Mouse (Mus musculus) spleen, postnatal 4 days (tissue): Measurements from ENCODE around the gene Nlk.
"Not testable (repeated sequence)": the region's sequence is repeated elsewhere in the genome, so short reads cannot be mapped to it uniquely, and the experiment has no call there.

ENCODE experiments used
- DNase-seq, 2 experiments: peaks; one replicate each; pipeline ENCODE4 v3.0.0; 2022; ENCODE audit warnings: low spot score in 2 of 2

Nlk gene

DNA sequence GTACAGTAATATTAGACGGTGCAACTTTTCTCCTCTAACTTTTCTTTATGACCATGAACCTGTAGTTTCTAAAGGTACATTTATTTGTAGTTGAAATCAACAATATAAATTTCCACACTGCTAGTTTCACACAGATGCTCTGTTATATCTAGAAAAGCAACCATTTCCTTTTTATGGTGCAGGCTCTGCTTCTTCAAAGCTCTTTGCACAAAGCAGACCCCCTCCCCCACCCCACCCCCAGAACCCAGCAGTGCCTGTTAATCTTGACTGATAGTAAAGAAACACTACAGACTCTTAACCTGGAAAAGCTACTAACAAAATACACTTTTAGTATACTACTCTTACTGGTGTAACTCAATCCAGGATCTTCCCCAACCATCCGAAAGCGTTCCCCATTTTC lies 6.6 kb downstream of the Nlk start:
- DNase-seq = no peak

DNA sequence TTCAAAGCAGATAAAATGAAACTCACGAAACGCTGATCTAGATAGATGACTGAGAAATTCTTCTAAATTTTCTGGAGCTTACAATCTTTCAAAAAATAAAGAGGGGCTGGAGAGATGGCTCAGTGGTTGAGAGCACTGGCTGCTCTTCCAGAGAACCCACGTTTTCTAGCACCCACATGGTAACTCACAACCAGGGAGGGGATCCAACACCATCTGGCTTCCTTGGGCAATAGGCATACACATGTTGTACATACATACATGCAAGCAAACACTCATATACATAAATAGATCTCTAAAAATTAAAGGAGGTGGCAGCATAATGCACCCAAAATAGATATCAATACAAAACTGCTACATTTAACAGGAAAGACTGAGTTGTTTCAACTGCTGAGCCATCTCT lies 16.1 kb downstream of the Nlk start:
- DNase-seq = no peak

DNA sequence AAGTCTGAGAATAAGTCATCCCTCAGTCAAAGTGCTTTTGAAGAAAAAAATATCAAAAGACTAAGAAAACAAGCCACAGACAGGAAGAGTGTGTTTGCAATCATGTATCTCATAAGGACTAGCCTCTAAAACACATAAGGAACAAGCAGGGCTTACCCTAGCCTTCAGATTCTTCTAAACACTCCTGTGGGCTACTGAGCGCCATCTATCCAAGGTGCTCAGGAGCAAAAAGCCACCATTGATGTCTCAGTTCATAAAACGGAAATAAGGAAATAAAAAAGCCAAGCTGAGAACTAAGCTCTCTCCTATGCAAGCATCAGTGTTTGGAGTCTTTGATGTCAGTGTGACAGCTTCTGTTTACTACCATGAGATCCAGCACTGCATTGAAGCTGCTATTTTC lies 18.4 kb downstream of the Nlk start:
- no peak for DNase-seq

DNA sequence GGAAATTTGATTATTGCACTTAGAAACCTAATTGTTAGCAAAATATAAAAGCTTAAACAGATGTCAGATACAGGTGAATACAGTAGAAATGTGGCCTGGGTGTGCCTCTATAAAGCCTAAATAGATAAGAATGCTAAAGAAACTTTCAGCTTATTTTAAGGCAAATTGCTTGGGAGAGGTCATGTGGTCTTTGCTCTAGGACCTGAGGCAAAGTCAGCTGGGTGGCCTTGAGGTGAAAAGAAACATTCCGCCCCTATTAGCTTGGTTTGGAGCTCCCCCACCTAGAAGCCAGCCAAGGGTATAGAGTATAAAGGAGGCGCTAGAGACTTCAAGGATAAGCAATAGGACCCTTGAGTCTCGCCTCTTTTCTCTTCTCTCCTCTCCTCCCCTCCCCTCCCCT lies 28.5 kb downstream of the Nlk start:
- no peak for DNase-seq

DNA sequence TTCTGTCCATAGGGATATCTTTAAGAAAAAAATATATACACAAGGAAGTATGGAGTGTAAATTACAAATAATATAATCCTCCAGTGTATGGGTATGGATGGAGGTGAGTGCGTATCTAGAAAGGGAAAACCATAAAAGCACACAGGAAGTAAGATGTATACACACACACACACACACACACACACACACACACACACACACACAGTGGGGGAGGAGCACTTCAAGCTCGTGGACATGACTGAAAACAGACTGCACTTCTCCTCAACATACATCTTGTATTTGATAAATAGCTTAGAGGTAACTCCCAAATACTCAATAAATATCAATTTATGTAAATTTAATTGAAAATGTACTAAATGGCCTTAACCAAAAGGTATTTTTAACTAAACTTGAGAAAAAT lies 32.3 kb downstream of the Nlk start:
- no peak for DNase-seq

GRCm38 (mm10) chr11:78663916-78664315 lies 33.3 kb downstream of the Nlk start:
- no peak for DNase-seq

DNA sequence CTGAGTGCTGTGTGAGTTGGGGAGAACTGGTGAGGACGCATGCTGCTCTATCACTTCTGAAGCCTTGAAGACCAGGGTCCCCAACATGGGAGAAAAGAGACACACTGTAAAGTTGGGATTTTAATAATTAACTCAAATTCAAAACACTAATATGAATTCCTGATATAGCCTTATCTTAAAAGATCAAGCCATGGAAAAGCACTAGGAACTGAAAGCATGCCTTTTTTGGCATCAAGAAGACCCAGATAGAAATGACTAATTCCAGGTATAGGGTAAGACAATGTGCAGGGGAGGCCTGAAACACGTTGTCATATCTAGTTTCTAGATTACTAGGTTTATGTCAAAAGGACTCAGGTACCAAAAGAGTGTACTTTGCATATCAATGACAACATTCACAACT lies 48.0 kb downstream of the Nlk start:
- no peak for DNase-seq

DNA sequence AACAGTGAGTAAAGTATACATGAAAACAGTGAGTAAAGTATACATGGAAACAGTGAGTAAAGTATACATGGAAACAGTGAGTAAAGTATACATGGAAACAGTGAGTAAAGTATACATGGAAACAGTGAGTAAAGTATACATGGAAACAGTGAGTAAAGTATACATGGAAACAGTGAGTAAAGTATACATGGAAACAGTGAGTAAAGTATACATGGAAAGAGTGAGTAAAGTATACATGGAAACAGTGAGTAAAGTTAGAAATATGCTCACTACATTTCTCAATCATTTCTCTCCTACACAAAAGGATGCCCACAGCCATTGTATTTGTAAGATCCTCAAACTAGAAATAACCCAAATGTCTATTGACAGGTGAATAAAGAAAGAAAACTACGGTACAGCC lies 48.8 kb downstream of the Nlk start:
- not testable (repeated sequence) for DNase-seq

DNA sequence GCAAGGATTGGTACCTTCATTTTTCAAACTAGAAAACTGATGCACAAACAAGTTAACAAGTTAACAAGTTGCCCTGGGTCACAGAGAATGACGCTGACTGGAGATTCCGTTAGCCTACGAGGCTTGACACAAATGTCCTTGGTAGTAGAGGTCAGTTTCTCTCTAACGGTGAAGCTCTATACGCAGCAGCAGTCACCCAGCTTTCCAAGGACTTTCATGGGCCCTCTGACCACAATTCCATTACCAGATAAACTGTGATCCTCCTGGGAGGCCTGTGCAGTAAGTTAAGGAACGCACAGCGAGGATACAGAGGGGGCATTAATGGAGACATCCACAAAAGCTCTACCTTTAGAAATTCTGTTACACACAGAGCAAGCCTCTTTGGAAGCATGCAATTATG lies 53.4 kb downstream of the Nlk start:
- no peak for DNase-seq

DNA sequence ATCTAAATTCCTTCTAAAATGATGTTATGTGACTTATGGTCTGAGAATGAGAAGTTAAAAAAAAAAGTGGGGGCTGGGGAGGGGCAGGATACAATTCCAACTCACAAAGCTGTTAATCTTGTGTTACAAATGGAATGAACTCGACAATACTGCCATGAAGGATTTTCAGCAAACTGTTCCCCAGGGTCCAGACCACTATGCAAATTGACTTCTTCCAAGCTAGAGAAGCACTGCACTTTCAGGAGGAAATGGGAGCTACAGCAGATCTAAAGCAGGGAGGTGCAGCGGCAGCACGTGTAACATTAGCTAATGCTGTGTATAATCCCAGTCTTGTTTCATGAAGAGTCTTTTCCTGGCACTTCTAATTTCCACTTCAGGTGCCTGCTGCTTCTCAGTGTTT lies 55.0 kb downstream of the Nlk start:
- no peak for DNase-seq

GRCm38 (mm10) chr11:78641088-78641487 lies 56.1 kb downstream of the Nlk start:
- no peak for DNase-seq

DNA sequence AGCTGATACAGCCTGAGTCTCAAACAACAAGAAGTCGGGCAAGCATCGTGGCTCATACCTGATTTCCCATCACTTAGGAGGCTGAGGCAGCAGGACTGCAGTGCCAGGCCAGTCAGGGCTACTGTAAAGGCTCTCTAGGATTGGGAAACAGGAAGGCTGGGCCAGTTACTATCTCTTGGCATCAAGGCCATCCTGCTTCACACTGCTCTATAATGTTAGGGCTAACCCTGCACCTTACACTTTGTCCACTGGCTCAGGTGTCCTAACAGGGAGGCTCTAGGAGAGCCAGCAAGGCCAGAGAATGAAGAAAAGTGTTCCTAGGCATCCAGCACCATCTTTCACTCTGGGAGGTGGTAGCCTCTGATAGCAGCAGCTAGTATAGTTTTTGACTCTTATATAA lies 64.4 kb downstream of the Nlk start:
- DNase-seq = no peak

- no peak for DNase-seq
Observed at GRCm38 (mm10) chr11:78628871-78629270, 68.3 kb downstream of the Nlk start.

DNA sequence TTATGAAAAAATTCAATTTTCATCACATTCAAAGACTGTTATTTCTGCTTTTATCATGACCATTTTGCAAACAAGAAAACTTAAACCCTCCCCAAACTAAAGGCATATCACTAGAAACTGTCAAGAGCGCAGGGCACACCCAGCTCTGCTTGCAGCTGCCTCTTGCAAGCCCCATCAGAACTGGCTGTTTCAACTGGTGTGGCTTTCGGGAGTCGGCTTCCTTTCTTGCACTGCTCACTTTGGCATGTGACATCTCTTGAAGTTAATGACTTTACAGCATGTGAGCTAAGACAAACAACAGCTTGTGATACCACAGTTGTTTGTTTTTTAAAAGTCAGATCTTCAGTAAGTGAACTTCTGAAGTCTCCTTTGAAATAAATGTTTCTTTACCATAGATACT lies 72.8 kb downstream of the Nlk start:
- no peak for DNase-seq

DNA sequence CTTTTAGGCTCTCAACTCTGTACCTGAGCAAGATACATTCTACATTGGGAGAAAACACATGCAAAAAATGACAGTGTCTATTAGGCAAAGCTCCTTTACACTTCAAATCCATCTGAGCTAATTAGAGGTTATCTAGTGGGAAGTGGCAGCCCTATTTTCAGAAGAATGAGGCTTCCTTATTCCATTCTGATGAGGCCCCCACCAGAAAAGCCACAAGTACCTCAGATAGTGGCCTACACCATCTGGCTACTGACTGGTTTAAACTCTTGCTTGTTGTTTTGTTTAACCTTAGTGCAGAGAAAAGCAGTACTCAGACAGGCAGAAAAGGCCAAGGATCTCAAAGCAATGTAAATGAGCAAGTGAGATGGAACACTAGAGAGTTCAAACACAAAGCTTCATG lies 75.2 kb downstream of the Nlk start:
- no peak for DNase-seq

DNA sequence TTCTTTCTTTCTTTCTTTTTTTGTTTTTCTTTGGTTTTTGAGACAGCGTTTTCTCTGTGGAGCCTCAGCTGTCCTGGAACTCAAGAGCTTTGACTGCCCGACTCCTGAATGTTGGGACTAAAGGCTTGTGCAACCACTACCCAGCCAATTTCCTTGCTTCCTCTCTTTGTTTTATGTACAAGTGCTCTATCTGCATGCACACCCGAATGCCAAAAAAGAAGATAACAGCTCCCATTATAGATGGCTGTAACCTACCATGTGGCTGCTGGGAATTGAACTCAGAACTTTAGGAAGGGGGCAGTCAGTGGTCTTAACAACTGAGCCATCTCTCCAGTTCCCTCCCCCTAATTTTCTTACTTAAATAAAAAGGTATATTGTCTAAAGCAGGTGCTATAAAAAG lies 77.0 kb downstream of the Nlk start:
- no peak for DNase-seq

GRCm38 (mm10) chr11:78611273-78611672 lies 85.9 kb downstream of the Nlk start:
- no peak for DNase-seq

DNA sequence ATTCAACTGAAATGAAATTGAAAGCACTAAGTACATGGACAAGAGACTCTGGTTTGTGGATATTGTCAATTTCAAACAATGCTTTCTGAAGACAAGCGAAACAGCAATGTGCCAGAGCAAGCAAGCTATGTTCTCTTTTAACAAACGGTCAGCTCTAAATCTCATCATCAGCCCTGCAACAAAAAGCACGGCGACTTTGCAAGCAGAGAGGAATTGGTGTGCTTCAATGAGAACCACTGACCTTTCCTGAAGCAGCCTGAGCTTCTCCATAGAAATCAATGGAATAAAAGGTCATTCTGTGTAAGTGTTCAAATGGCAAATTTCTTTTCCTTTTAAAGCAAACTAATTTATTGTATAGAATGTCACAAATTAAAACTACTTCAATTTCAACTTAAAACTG lies 87.5 kb downstream of the Nlk start:
- no peak for DNase-seq

- DNase-seq = no peak
Observed at GRCm38 (mm10) chr11:78604826-78605225, 92.3 kb downstream of the Nlk start.

DNA sequence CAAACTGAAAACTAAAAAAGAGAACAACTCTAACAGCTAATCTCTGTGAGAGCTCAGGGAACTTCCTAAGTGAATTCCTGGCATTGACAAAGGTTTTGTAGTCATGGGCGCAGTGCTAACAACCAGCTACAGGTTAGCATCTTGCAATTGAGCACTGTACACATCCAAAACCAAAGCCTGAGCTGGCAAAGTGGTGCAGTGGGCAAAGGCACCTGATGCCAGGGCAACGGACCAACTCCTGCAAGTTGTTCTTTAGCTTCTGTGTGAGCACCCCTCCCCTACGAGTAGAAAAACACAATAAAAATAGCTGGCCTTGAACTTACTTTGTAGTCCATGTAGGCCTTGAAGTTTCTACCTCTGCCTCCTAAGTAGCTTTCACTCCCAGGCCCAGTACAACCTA lies 94.4 kb downstream of the Nlk start:
- no peak for DNase-seq

- DNase-seq = no peak
Observed at GRCm38 (mm10) chr11:78600926-78601590, 96.1 kb downstream of the Nlk start.

- DNase-seq = no peak
Observed at GRCm38 (mm10) chr11:78600496-78600895, 96.7 kb downstream of the Nlk start.

- no peak for DNase-seq
Observed at GRCm38 (mm10) chr11:78600051-78600450, 97.1 kb downstream of the Nlk start.

DNA sequence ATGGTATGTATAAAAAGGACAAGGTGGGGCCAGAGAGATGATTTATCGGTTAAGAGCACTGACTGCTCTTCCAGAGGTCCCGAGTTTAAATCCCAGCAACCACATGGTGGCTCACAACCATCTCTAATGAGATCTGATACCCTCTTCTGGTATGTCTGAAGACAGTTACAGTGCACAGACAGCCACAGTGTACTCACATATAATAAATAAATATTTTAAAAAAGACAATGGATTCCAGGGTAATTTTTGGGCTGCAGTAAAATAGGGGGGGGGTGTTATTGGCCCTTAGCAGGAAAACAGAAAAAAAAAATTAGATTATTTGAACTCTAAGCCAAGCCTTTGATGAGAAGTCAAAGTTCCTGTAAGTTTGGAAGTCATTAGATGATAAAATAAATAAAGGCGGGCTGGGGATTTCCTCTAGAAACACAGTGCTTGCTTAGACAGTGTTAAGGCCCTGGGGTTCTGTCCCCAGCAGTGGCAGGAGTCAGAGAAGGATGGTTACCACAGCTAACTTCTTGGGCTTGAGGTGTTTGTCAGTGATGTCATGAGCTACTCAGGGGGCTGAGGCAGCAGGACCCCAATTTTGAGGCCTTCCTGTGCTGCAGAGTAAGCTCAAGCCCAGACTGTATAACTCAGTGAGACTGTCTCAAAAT lies 98.3 kb downstream of the Nlk start:
- DNase-seq = no peak
